ENCODE assay signal across 8 mouse cellular contexts in genomic region chr6:67267408-67268244, GRCm38 (mm10). TPM values are rescaled to one million over a fixed set of nuclear protein-coding genes. Genes with fewer than 3 reads are reported as not detected.
DNase-seq lines count a peak whose midpoint lies in the region; ATAC-seq lines count a peak whose summit lies in the region.

No protein-coding gene starts in this region.

- peak; percentile 56 for DNase-seq in CD4-positive, CD25-positive, alpha-beta regulatory T cell, adult 2 months (ENCODE audit: low read depth, low spot score)
- peak; percentile 55 for DNase-seq in adrenal gland, postnatal 25 days
- DNase-seq in embryonic facial prominence, embryonic 14.5 days (ENCODE audit: low spot score): peak; percentile 52
- DNase-seq in neural tube, embryonic 11.5 days (ENCODE audit: low spot score): peak; percentile 57
- peak; percentile 66 for DNase-seq in testis, postnatal 10 days (ENCODE audit: low spot score)

- H3K9ac ChIP-seq in embryonic facial prominence, embryonic 14.5 days (ENCODE audit: low read depth, low read length): peak overlapping the region; percentile 99
- peak overlapping the region; percentile 93 for H3K9ac ChIP-seq in heart, embryonic 11.5 days (ENCODE audit: low read depth, low read length)
- peak overlapping the region; percentile 97 for H3K9ac ChIP-seq in kidney, embryonic 15.5 days
- peak overlapping the region; percentile 96 for H3K9ac ChIP-seq in liver, embryonic 15.5 days
- peak overlapping the region; percentile 98 for H3K9ac ChIP-seq in neural tube, embryonic 11.5 days (ENCODE audit: low read length)

- 0% methylated on average over 22 of the region's 65 CpGs for WGBS in embryonic facial prominence, embryonic 14.5 days
- under 1% methylated on average over 46 of the region's 65 CpGs for WGBS in heart, embryonic 11.5 days (ENCODE audit: insufficient replicate concordance)
- WGBS in kidney, embryonic 15.5 days: under 1% methylated on average over 65 of the region's 65 CpGs
- under 1% methylated on average over 64 of the region's 65 CpGs for WGBS in liver, embryonic 15.5 days (ENCODE audit: insufficient replicate concordance)
- WGBS in neural tube, embryonic 11.5 days: under 1% methylated on average over 64 of the region's 65 CpGs

- peak overlapping the region; percentile 100 for H3K4me3 ChIP-seq in embryonic facial prominence, embryonic 14.5 days (ENCODE audit: low read depth, low read length)
- H3K4me3 ChIP-seq in heart, embryonic 11.5 days (ENCODE audit: low read depth, low read length): peak overlapping the region; percentile 100
- peak overlapping the region; percentile 99 for H3K4me3 ChIP-seq in kidney, embryonic 15.5 days (replicated peaks)
- peak overlapping the region; percentile 99 for H3K4me3 ChIP-seq in liver, embryonic 15.5 days (replicated peaks)
- peak overlapping the region; percentile 99 for H3K4me3 ChIP-seq in neural tube, embryonic 11.5 days (ENCODE audit: low read depth, low read length)

- no peaks in the 10 kb centered on the region for H3K27me3 ChIP-seq in embryonic facial prominence, embryonic 14.5 days (replicated peaks; ENCODE audit: control insufficient read depth, insufficient read depth, low read length)
- no peaks in the 10 kb centered on the region for H3K27me3 ChIP-seq in heart, embryonic 11.5 days (ENCODE audit: control insufficient read depth, insufficient read depth, low read length)
- no peaks in the 10 kb centered on the region for H3K27me3 ChIP-seq in kidney, embryonic 15.5 days
- no peaks in the 10 kb centered on the region for H3K27me3 ChIP-seq in liver, embryonic 15.5 days
- no peaks in the 10 kb centered on the region for H3K27me3 ChIP-seq in neural tube, embryonic 11.5 days (ENCODE audit: control insufficient read depth, insufficient read depth, low read length)

- H3K4me1 ChIP-seq in embryonic facial prominence, embryonic 14.5 days (ENCODE audit: control insufficient read depth, insufficient read depth, low read length): peaks cover 3% of the 10 kb centered on the region
- H3K4me1 ChIP-seq in heart, embryonic 11.5 days (ENCODE audit: control insufficient read depth, insufficient read depth, low read length): peaks cover 2% of the 10 kb centered on the region; the same call in 1 of the 2 replicates
- peaks cover 5% of the 10 kb centered on the region for H3K4me1 ChIP-seq in kidney, embryonic 15.5 days
- peaks cover 35% of the 10 kb centered on the region for H3K4me1 ChIP-seq in liver, embryonic 15.5 days (replicated peaks)
- 0 out of 2 replicates have a peak, but pooled peaks cover 3% of the 10 kb centered on the region for H3K4me1 ChIP-seq in neural tube, embryonic 11.5 days (ENCODE audit: control insufficient read depth, insufficient read depth, low read length)

- H3K9me3 ChIP-seq in embryonic facial prominence, embryonic 14.5 days (ENCODE audit: control insufficient read depth, low read length): no peaks in the 10 kb centered on the region
- H3K9me3 ChIP-seq in heart, embryonic 11.5 days (replicated peaks; ENCODE audit: control insufficient read depth, low read length): no peaks in the 10 kb centered on the region
- H3K9me3 ChIP-seq in kidney, embryonic 15.5 days (replicated peaks): no peaks in the 10 kb centered on the region
- H3K9me3 ChIP-seq in liver, embryonic 15.5 days (replicated peaks): no peaks in the 10 kb centered on the region
- no peaks in the 10 kb centered on the region for H3K9me3 ChIP-seq in neural tube, embryonic 11.5 days (ENCODE audit: control insufficient read depth, low read length)

- ATAC-seq in embryonic facial prominence, embryonic 14.5 days (ENCODE audit: low read depth): peak; percentile 6
- ATAC-seq in heart, embryonic 11.5 days (replicated peaks; ENCODE audit: insufficient number of reproducible peaks, low FRiP score, low TSS enrichment): no peak
- peak; percentile 23 for ATAC-seq in kidney, embryonic 15.5 days (replicated peaks; ENCODE audit: low FRiP score)
- ATAC-seq in liver, embryonic 15.5 days (ENCODE audit: insufficient read depth): peak; percentile 14
- peak; percentile 51 for ATAC-seq in neural tube, embryonic 11.5 days (ENCODE audit: insufficient read depth, low FRiP score, low TSS enrichment)

- H3K27ac ChIP-seq in embryonic facial prominence, embryonic 14.5 days (replicated peaks; ENCODE audit: low read depth, low read length): peak overlapping the region; percentile 92
- H3K27ac ChIP-seq in heart, embryonic 11.5 days (ENCODE audit: low read depth, low read length): peak overlapping the region; percentile 89
- H3K27ac ChIP-seq in kidney, embryonic 15.5 days: peak overlapping the region; percentile 90
- peak overlapping the region; percentile 86 for H3K27ac ChIP-seq in liver, embryonic 15.5 days (replicated peaks)
- peak overlapping the region; percentile 74 for H3K27ac ChIP-seq in neural tube, embryonic 11.5 days (ENCODE audit: low read depth, low read length)

- peaks cover 12% of the 10 kb centered on the region for H3K36me3 ChIP-seq in embryonic facial prominence, embryonic 14.5 days (ENCODE audit: control insufficient read depth, insufficient read depth, low read length)
- H3K36me3 ChIP-seq in heart, embryonic 11.5 days (ENCODE audit: control insufficient read depth, insufficient read depth, low read length): no peaks in the 10 kb centered on the region
- peaks cover 11% of the 10 kb centered on the region for H3K36me3 ChIP-seq in kidney, embryonic 15.5 days
- peaks cover 12% of the 10 kb centered on the region for H3K36me3 ChIP-seq in liver, embryonic 15.5 days (replicated peaks)
- H3K36me3 ChIP-seq in neural tube, embryonic 11.5 days (ENCODE audit: control insufficient read depth, insufficient read depth, low read length): no peaks in the 10 kb centered on the region

- peak overlapping the region; percentile 84 for H3K4me2 ChIP-seq in embryonic facial prominence, embryonic 14.5 days (ENCODE audit: low read depth, low read length)
- H3K4me2 ChIP-seq in heart, embryonic 11.5 days: peak overlapping the region; percentile 80
- peak overlapping the region; percentile 62 for H3K4me2 ChIP-seq in kidney, embryonic 15.5 days
- peak overlapping the region; percentile 77 for H3K4me2 ChIP-seq in liver, embryonic 15.5 days
- H3K4me2 ChIP-seq in neural tube, embryonic 11.5 days (ENCODE audit: low read depth): peak overlapping the region; percentile 69

RNA-seq across cellular contexts. Expression of gene Serbp1, which starts 29.6 kb away (rescaled TPM):
- total RNA-seq in adrenal gland, postnatal 25 days (2021): 323 and 405 TPM in 2 replicates
- polyA plus RNA-seq in embryonic facial prominence, embryonic 14.5 days (2014; fragmentation: Nextera tagmentation; extraction: Ambion mirVana): 426 and 453 TPM in 2 replicates
- 447 and 449 TPM in 2 replicates for polyA plus RNA-seq in heart, embryonic 11.5 days (2014; fragmentation: Nextera tagmentation; extraction: Ambion mirVana)
- polyA plus RNA-seq in kidney, embryonic 15.5 days (2015; fragmentation: Nextera tagmentation; extraction: Ambion mirVana): 435 and 444 TPM in 2 replicates
- polyA plus RNA-seq in liver, embryonic 15.5 days (2015; fragmentation: Nextera tagmentation; extraction: Ambion mirVana): 215 and 231 TPM in 2 replicates
- polyA plus RNA-seq in neural tube, embryonic 11.5 days (2014; fragmentation: Nextera tagmentation; extraction: Ambion mirVana): 502 and 588 TPM in 2 replicates
